Mouse (Mus musculus): ENCODE measurements at regions not wholly inside any gene's neighbourhood (a gene's known extent, or its start where the extent isn't known, plus 50 kb on each side); places are given as distances from the start of the nearest gene placed in this dataset.

- Histone ChIP-seq H3K9me3 (ENCODE audit: control insufficient read depth, low read length) (no peaks in the 10 kb centered on the region), H3K27me3 (replicated peaks; ENCODE audit: control insufficient read depth, insufficient read depth, low read length) (no peaks in the 10 kb centered on the region), H3K4me3 (ENCODE audit: low read length) (no peak overlapping the region), H3K27ac (ENCODE audit: low read depth, low read length) (no peak overlapping the region), H3K4me2 (ENCODE audit: low read length) (no peak overlapping the region), H3K4me1 (ENCODE audit: control insufficient read depth, insufficient read depth, low read depth, low read length) (no peaks in the 10 kb centered on the region), H3K9ac (ENCODE audit: low read depth, low read length) (no peak overlapping the region), H3K36me3 (ENCODE audit: control insufficient read depth, insufficient read depth, low read length) (no peaks in the 10 kb centered on the region)
- ATAC-seq = no peak
Observed at GRCm38 (mm10) chr14:14640557-14640956, 61.5 kb upstream of the Slc4a7 start.

- no peak overlapping the region for H3K4me3 ChIP-seq (ENCODE audit: low read length)
- H3K36me3 ChIP-seq (ENCODE audit: control insufficient read depth, insufficient read depth, low read length) = no peaks in the 10 kb centered on the region
- no peak for ATAC-seq
- no peaks in the 10 kb centered on the region for H3K27me3 ChIP-seq (replicated peaks; ENCODE audit: control insufficient read depth, insufficient read depth, low read length)
- H3K4me2 ChIP-seq (ENCODE audit: low read length) = no peak overlapping the region
- no peak overlapping the region for H3K9ac ChIP-seq (ENCODE audit: low read depth, low read length)
- WGBS = 94% methylated on average over 3 of the region's 3 CpGs
- no peaks in the 10 kb centered on the region for H3K9me3 ChIP-seq (ENCODE audit: control insufficient read depth, low read length)
- no peak overlapping the region for H3K27ac ChIP-seq (ENCODE audit: low read depth, low read length)
- no peaks in the 10 kb centered on the region for H3K4me1 ChIP-seq (ENCODE audit: control insufficient read depth, insufficient read depth, low read depth, low read length)
Observed at GRCm38 (mm10) chr14:14643533-14643932, 58.5 kb upstream of the Slc4a7 start.

DNA sequence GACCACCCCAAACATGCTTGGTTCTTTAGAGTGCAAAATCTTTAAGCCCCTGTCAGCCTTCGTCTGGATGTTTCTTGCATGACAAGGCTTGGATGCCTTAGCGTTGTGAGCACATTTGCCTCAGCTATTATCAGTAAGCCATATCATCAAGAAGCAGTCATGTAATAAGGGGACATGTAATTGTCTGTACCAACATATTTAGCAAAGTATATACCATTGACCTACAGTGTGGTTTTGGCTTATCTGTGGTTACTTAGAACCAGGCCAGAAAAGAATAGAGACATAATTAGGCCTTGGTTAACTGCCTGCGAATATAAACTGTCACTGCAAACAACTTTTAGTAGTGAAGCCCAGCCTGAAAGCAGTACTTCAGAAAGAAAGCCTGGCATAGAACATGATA, 57.0 kb upstream of the Slc4a7 start:
- H3K4me3 ChIP-seq (ENCODE audit: low read length) = no peak overlapping the region
- H3K27ac ChIP-seq (ENCODE audit: low read depth, low read length) = no peak overlapping the region
- ATAC-seq = no peak
- no peaks in the 10 kb centered on the region for H3K4me1 ChIP-seq (ENCODE audit: control insufficient read depth, insufficient read depth, low read depth, low read length)
- no peaks in the 10 kb centered on the region for H3K27me3 ChIP-seq (replicated peaks; ENCODE audit: control insufficient read depth, insufficient read depth, low read length)
- H3K36me3 ChIP-seq (ENCODE audit: control insufficient read depth, insufficient read depth, low read length) = no peaks in the 10 kb centered on the region
- WGBS = 66% methylated on average over 3 of the region's 3 CpGs
- H3K4me2 ChIP-seq (ENCODE audit: low read length) = no peak overlapping the region
- no peak overlapping the region for H3K9ac ChIP-seq (ENCODE audit: low read depth, low read length)
- H3K9me3 ChIP-seq (ENCODE audit: control insufficient read depth, low read length) = no peaks in the 10 kb centered on the region

Data from hindbrain, embryonic 16.5 days (tissue).